Comparison of ENCODE assay signal across 25 mouse cellular contexts in genomic region chr16:75052953-75053352, GRCm38 (mm10).
A peak's percentile ranks its signal among the peaks of the same experiment; 100 is the strongest.
DNase-seq lines count a peak whose midpoint lies in the region; ATAC-seq lines count a peak whose summit lies in the region.
"Had no signal": no experiment of that assay in that cellular context is flagged by ENCODE, and none has a peak within 500 bp of the region (broad histone marks: within the 10 kb centered on the region; RNA-seq: fewer than 3 reads in every experiment).

No protein-coding gene starts in this region.

- H3K36me3 ChIP-seq in lung, embryonic 16.5 days (ENCODE audit: control insufficient read depth, insufficient read depth, low read length), result no peaks in the 10 kb centered on the region
- no peaks in the 10 kb centered on the region for H3K36me3 ChIP-seq in heart, embryonic 10.5 days
- H3K36me3 ChIP-seq: forebrain, embryonic 10.5 days; heart, embryonic 12.5 days; heart, embryonic 15.5 days; hindbrain, embryonic 10.5 days; hindbrain, embryonic 13.5 days had no signal

- peak; percentile 69 for ATAC-seq in lung, embryonic 16.5 days (ENCODE audit: low read depth)
- ATAC-seq: activated CD4-positive, CD25-positive, alpha-beta regulatory T cell, adult 4 months; forebrain, embryonic 13.5 days; forebrain, embryonic 16.5 days; hindbrain, embryonic 16.5 days had no signal

- no peaks in the 10 kb centered on the region for H3K9me3 ChIP-seq in lung, embryonic 16.5 days (ENCODE audit: control insufficient read depth, low read length)
- no peaks in the 10 kb centered on the region for H3K9me3 ChIP-seq in heart, embryonic 10.5 days
- H3K9me3 ChIP-seq: forebrain, embryonic 10.5 days; forebrain, embryonic 13.5 days; heart, embryonic 12.5 days; heart, embryonic 15.5 days; hindbrain, embryonic 10.5 days; hindbrain, embryonic 13.5 days had no signal

- no peak overlapping the region for H3K9ac ChIP-seq in lung, embryonic 16.5 days (ENCODE audit: low read length)
- H3K9ac ChIP-seq: forebrain, embryonic 13.5 days; heart, embryonic 12.5 days; heart, embryonic 15.5 days; hindbrain, embryonic 13.5 days had no signal

- H3K4me1 ChIP-seq in lung, embryonic 16.5 days (replicated peaks; ENCODE audit: control insufficient read depth, insufficient read depth, low read length), result no peaks in the 10 kb centered on the region
- no peaks in the 10 kb centered on the region for H3K4me1 ChIP-seq in heart, embryonic 10.5 days
- H3K4me1 ChIP-seq: forebrain, embryonic 10.5 days; forebrain, embryonic 13.5 days; heart, embryonic 12.5 days; heart, embryonic 15.5 days; hindbrain, embryonic 13.5 days had no signal

- no peak overlapping the region for H3K4me2 ChIP-seq in lung, embryonic 16.5 days (ENCODE audit: low read depth, low read length)
- H3K4me2 ChIP-seq: forebrain, embryonic 13.5 days; heart, embryonic 12.5 days; heart, embryonic 15.5 days; hindbrain, embryonic 13.5 days had no signal

- H3K27ac ChIP-seq in lung, embryonic 16.5 days (ENCODE audit: low read length), result no peak overlapping the region
- H3K27ac ChIP-seq in heart, embryonic 10.5 days, result no peak overlapping the region
- H3K27ac ChIP-seq: forebrain, embryonic 10.5 days; forebrain, embryonic 13.5 days; gastrocnemius, adult 2 months; heart, embryonic 15.5 days; hindbrain, embryonic 10.5 days; hindbrain, embryonic 13.5 days had no signal

- DNase-seq in lung, postnatal 4 days, result no peak
- DNase-seq in 416B (ENCODE audit: low read depth), result peak; percentile 11
- peak; percentile 52 for DNase-seq in brain, adult 2 months (ENCODE audit: low read depth, low spot score)
- DNase-seq in heart, embryonic 10.5 days (ENCODE audit: low spot score), result no peak
- DNase-seq in embryo, embryonic 11 days, result no peak
- DNase-seq: adrenal gland, postnatal 10 days; cerebellum, adult 11-12 months; cerebellum, adult 8-10 months; cerebellum, postnatal 10 days; cerebellum, postnatal 36 days; gastrocnemius, adult 2 months; gastrocnemius, postnatal 14 days; heart, adult 11 months; heart, postnatal 10 days; heart, postnatal 36 days had no signal

- no peak overlapping the region for H3K4me3 ChIP-seq in lung, embryonic 16.5 days (ENCODE audit: low read length)
- H3K4me3 ChIP-seq in heart, embryonic 10.5 days, result no peak overlapping the region
- H3K4me3 ChIP-seq: forebrain, embryonic 10.5 days; forebrain, embryonic 13.5 days; gastrocnemius, adult 2 months; heart, embryonic 12.5 days; heart, embryonic 15.5 days; hindbrain, embryonic 10.5 days; hindbrain, embryonic 13.5 days had no signal

- H3K27me3 ChIP-seq in lung, embryonic 16.5 days (ENCODE audit: control insufficient read depth, insufficient read depth, low read depth, low read length), result no peaks in the 10 kb centered on the region
- no peaks in the 10 kb centered on the region for H3K27me3 ChIP-seq in heart, embryonic 10.5 days (ENCODE audit: insufficient read depth, poor library complexity, severe bottlenecking)
- H3K27me3 ChIP-seq: forebrain, embryonic 13.5 days; heart, embryonic 12.5 days; heart, embryonic 15.5 days; hindbrain, embryonic 13.5 days had no signal

Comparison
In these comparisons a context has a peak if more than half of its experiments do, and no peak if none do; other contexts are left out.
1. DNase-seq: peak in 416B (single experiment) and brain, adult 2 months (single experiment); none in lung, postnatal 4 days (0 of 2), heart, embryonic 10.5 days (single experiment) and embryo, embryonic 11 days (single experiment).